Comparison of ENCODE assay signal across 13 mouse cellular contexts in genomic region chr6:52205638-52206621, GRCm38 (mm10). TPM values are rescaled to one million over a fixed set of nuclear protein-coding genes. Genes with fewer than 3 reads are reported as not detected.
DNase-seq lines count a peak whose midpoint lies in the region; ATAC-seq and TF ChIP-seq lines count a peak whose summit lies in the region.
"Had no signal": no experiment of that assay in that cellular context is flagged by ENCODE, and none has a peak within 500 bp of the region (broad histone marks: within the 10 kb centered on the region; RNA-seq: fewer than 3 reads in every experiment).

No protein-coding gene starts in this region.

- peaks cover 7% of the 10 kb centered on the region for H3K4me1 ChIP-seq in midbrain, embryonic 11.5 days (ENCODE audit: control insufficient read depth, insufficient read depth, low read length)
- peaks cover 3% of the 10 kb centered on the region; the same call in 1 of the 2 replicates for H3K4me1 ChIP-seq in midbrain, embryonic 16.5 days (ENCODE audit: control insufficient read depth, insufficient read depth, low read length)
- H3K4me1 ChIP-seq in limb, embryonic 11.5 days (ENCODE audit: control insufficient read depth, insufficient read depth, low read length) = peaks cover 80% of the 10 kb centered on the region

- no peak for ATAC-seq in midbrain, embryonic 11.5 days (ENCODE audit: low FRiP score)
- ATAC-seq in midbrain, embryonic 16.5 days = no peak
- ATAC-seq in limb, embryonic 11.5 days (ENCODE audit: insufficient number of reproducible peaks, low FRiP score, low TSS enrichment, low read depth) = no peak
- no peak for ATAC-seq in monocyte, adult 5-6 weeks (replicated peaks; ENCODE audit: insufficient number of reproducible peaks, low FRiP score, low TSS enrichment, poor library complexity, severe bottlenecking)
- ATAC-seq: forebrain, embryonic 13.5 days had no signal

- H3K9me3 ChIP-seq in midbrain, embryonic 11.5 days (ENCODE audit: control insufficient read depth, low read length) = no peaks in the 10 kb centered on the region
- no peaks in the 10 kb centered on the region for H3K9me3 ChIP-seq in midbrain, embryonic 16.5 days (replicated peaks; ENCODE audit: control insufficient read depth, low read length, poor library complexity, severe bottlenecking)
- no peaks in the 10 kb centered on the region for H3K9me3 ChIP-seq in limb, embryonic 11.5 days (ENCODE audit: control insufficient read depth, low read length)
- H3K9me3 ChIP-seq: forebrain, embryonic 13.5 days; liver, embryonic 13.5 days had no signal

- H3K27ac ChIP-seq in gastrocnemius, adult 2 months = no peak overlapping the region
- no peak overlapping the region for H3K27ac ChIP-seq in midbrain, embryonic 11.5 days (ENCODE audit: low read depth, low read length)
- H3K27ac ChIP-seq in midbrain, embryonic 16.5 days (ENCODE audit: low read length) = no peak overlapping the region
- peak overlapping the region; percentile 56 for H3K27ac ChIP-seq in limb, embryonic 11.5 days (replicated peaks; ENCODE audit: low read depth, low read length)
- H3K27ac ChIP-seq: forebrain, embryonic 13.5 days; liver, embryonic 13.5 days had no signal

- H3K4me2 ChIP-seq in midbrain, embryonic 11.5 days = no peak overlapping the region
- H3K4me2 ChIP-seq in midbrain, embryonic 16.5 days (ENCODE audit: low read length) = no peak overlapping the region
- H3K4me2 ChIP-seq in limb, embryonic 11.5 days (ENCODE audit: low read depth, severe bottlenecking) = peak overlapping the region; percentile 98
- H3K4me2 ChIP-seq: forebrain, embryonic 13.5 days; liver, embryonic 13.5 days had no signal

- under 1% methylated on average over 55 of the region's 55 CpGs for WGBS in midbrain, embryonic 11.5 days
- WGBS in midbrain, embryonic 16.5 days = under 1% methylated on average over 55 of the region's 55 CpGs
- 4% methylated on average over 55 of the region's 55 CpGs for WGBS in limb, embryonic 11.5 days

- DNase-seq in gastrocnemius, adult 2 months = peak; percentile 16
- DNase-seq in gastrocnemius, postnatal 10 days = no peak
- peak; percentile 95 for DNase-seq in midbrain, embryonic 11.5 days (ENCODE audit: low spot score, missing footprints)
- peak; percentile 73 for DNase-seq in limb, embryonic 11.5 days (ENCODE audit: low spot score)
- no peak for DNase-seq in testis, postnatal 10 days (ENCODE audit: low spot score)
- no peak for DNase-seq in right cerebral cortex, adult 18-20 months
- DNase-seq: cerebellum, adult 8-10 months; liver, embryonic 13.5 days had no signal

- no peak overlapping the region for H3K9ac ChIP-seq in midbrain, embryonic 11.5 days (ENCODE audit: low read length)
- no peak overlapping the region for H3K9ac ChIP-seq in midbrain, embryonic 16.5 days (ENCODE audit: low read depth, low read length)
- peak overlapping the region; percentile 65 for H3K9ac ChIP-seq in limb, embryonic 11.5 days (ENCODE audit: low read length)
- H3K9ac ChIP-seq: forebrain, embryonic 13.5 days; liver, embryonic 13.5 days had no signal

- no peaks in the 10 kb centered on the region for H3K36me3 ChIP-seq in midbrain, embryonic 11.5 days (ENCODE audit: control insufficient read depth, insufficient read depth, low read length)
- no peaks in the 10 kb centered on the region for H3K36me3 ChIP-seq in midbrain, embryonic 16.5 days (ENCODE audit: control insufficient read depth, insufficient read depth, low read length)
- peaks cover 2% of the 10 kb centered on the region; the same call in 1 of the 2 replicates for H3K36me3 ChIP-seq in limb, embryonic 11.5 days (ENCODE audit: control insufficient read depth, insufficient read depth, low read length)
- H3K36me3 ChIP-seq: liver, embryonic 13.5 days had no signal

- H3K27me3 ChIP-seq in midbrain, embryonic 11.5 days (ENCODE audit: control insufficient read depth, insufficient read depth, low read length) = peaks cover 100% of the 10 kb centered on the region
- peaks cover 83% of the 10 kb centered on the region for H3K27me3 ChIP-seq in midbrain, embryonic 16.5 days (ENCODE audit: control insufficient read depth, insufficient read depth, low read depth, low read length)
- H3K27me3 ChIP-seq in limb, embryonic 11.5 days (ENCODE audit: control insufficient read depth, insufficient read depth, low read length) = no peaks in the 10 kb centered on the region

- intact Hi-C loops in gastrocnemius, adult 2 months (cut with DNase I) = loop anchor here (2.0 kb wide), 1 partner anchor 205 kb away; no protein-coding TSS in a partner anchor

- no peak for TF ChIP-seq CTCF in gastrocnemius, adult 2 months (IDR thresholded peaks at IDR 0.05)

- no peak overlapping the region for H3K4me3 ChIP-seq in gastrocnemius, adult 2 months
- no peak overlapping the region for H3K4me3 ChIP-seq in midbrain, embryonic 11.5 days (ENCODE audit: low read depth, low read length)
- no peak overlapping the region for H3K4me3 ChIP-seq in midbrain, embryonic 16.5 days (ENCODE audit: low read depth, low read length)
- peak overlapping the region; percentile 24 for H3K4me3 ChIP-seq in limb, embryonic 11.5 days (ENCODE audit: low read depth, low read length)
- H3K4me3 ChIP-seq: forebrain, embryonic 13.5 days; liver, embryonic 13.5 days; myocyte had no signal

RNA-seq across cellular contexts. Expression of gene Hoxa5, which starts 1.5 kb away (rescaled TPM):
- total RNA-seq in gastrocnemius, adult 2 months (2021) = 1 to 10 TPM; 2.2 to 2.9 TPM
- total RNA-seq in gastrocnemius, postnatal 10 days (2021) = 1 to 10 TPM; 2.6 to 3.7 TPM
- not detected in 2 replicates for polyA plus RNA-seq in midbrain, embryonic 11.5 days (2014; fragmentation: Nextera tagmentation; extraction: Ambion mirVana)
- 0.21 TPM in 1 of 2 replicates, not detected in the other for polyA plus RNA-seq in midbrain, embryonic 16.5 days (2015; fragmentation: Nextera tagmentation; extraction: Ambion mirVana)
- 11.0 and 11.3 TPM in 2 replicates for polyA plus RNA-seq in limb, embryonic 11.5 days (2014; fragmentation: Nextera tagmentation; extraction: Ambion mirVana)
- 0.39 TPM in 1 of 3 replicates, not detected in the others for total RNA-seq in monocyte, adult 5-6 weeks (2017)
- polyA plus RNA-seq: forebrain, embryonic 13.5 days had no signal

RNA-seq across cellular contexts. Expression of gene Hoxa6, which starts 2.6 kb away (rescaled TPM):
- total RNA-seq in gastrocnemius, adult 2 months (2021) = 1 to 10 TPM; 2.6 to 2.7 TPM
- total RNA-seq in gastrocnemius, postnatal 10 days (2021) = 1 to 10 TPM; 1.6 to 2.2 TPM
- polyA plus RNA-seq in midbrain, embryonic 11.5 days (2014; fragmentation: Nextera tagmentation; extraction: Ambion mirVana) = not detected in 2 replicates
- polyA plus RNA-seq in midbrain, embryonic 16.5 days (2015; fragmentation: Nextera tagmentation; extraction: Ambion mirVana) = not detected in 2 replicates
- polyA plus RNA-seq in limb, embryonic 11.5 days (2014; fragmentation: Nextera tagmentation; extraction: Ambion mirVana) = 3.5 and 4.6 TPM in 2 replicates
- total RNA-seq in monocyte, adult 5-6 weeks (2017) = not detected in 3 replicates
- polyA plus RNA-seq: forebrain, embryonic 13.5 days; liver, embryonic 13.5 days; spleen, adult 2 months had no signal

RNA-seq across cellular contexts. Expression of gene Hoxa3, which starts 7.2 kb away (rescaled TPM):
- total RNA-seq in gastrocnemius, adult 2 months (2021) = 1 to 10 TPM; 2.8 to 3.1 TPM
- 1 to 10 TPM; 2.0 to 5.0 TPM for total RNA-seq in gastrocnemius, postnatal 10 days (2021)
- polyA plus RNA-seq in midbrain, embryonic 11.5 days (2014; fragmentation: Nextera tagmentation; extraction: Ambion mirVana) = 0.11 TPM in 1 of 2 replicates, not detected in the other
- not detected in 2 replicates for polyA plus RNA-seq in midbrain, embryonic 16.5 days (2015; fragmentation: Nextera tagmentation; extraction: Ambion mirVana)
- polyA plus RNA-seq in limb, embryonic 11.5 days (2014; fragmentation: Nextera tagmentation; extraction: Ambion mirVana) = 5.6 and 6.2 TPM in 2 replicates
- total RNA-seq in monocyte, adult 5-6 weeks (2017) = 0.29 TPM in 1 of 3 replicates, not detected in the others
- polyA plus RNA-seq: forebrain, embryonic 13.5 days had no signal

RNA-seq across cellular contexts. Expression of gene Gm28308, which starts 7.2 kb away (rescaled TPM):
- under 1 TPM in 1 of 2 experiments, not detected in 1; 0.82 TPM for total RNA-seq in gastrocnemius, adult 2 months (2021)
- not detected for total RNA-seq in gastrocnemius, postnatal 10 days (2021)
- not detected in 2 replicates for polyA plus RNA-seq in midbrain, embryonic 11.5 days (2014; fragmentation: Nextera tagmentation; extraction: Ambion mirVana)
- polyA plus RNA-seq in midbrain, embryonic 16.5 days (2015; fragmentation: Nextera tagmentation; extraction: Ambion mirVana) = not detected in 2 replicates
- 1.1 and 1.3 TPM in 2 replicates for polyA plus RNA-seq in limb, embryonic 11.5 days (2014; fragmentation: Nextera tagmentation; extraction: Ambion mirVana)
- total RNA-seq in monocyte, adult 5-6 weeks (2017) = 5.6 TPM in 1 of 3 replicates, not detected in the others
- polyA plus RNA-seq: forebrain, embryonic 13.5 days; liver, embryonic 13.5 days; spleen, adult 2 months had no signal

RNA-seq across cellular contexts. Expression of gene Hoxa4, which starts 14.4 kb away (rescaled TPM):
- 1 to 10 TPM; 2.7 to 3.3 TPM for total RNA-seq in gastrocnemius, adult 2 months (2021)
- total RNA-seq in gastrocnemius, postnatal 10 days (2021) = 1 to 10 TPM; 7.5 to 8.5 TPM
- polyA plus RNA-seq in midbrain, embryonic 11.5 days (2014; fragmentation: Nextera tagmentation; extraction: Ambion mirVana) = not detected in 2 replicates
- polyA plus RNA-seq in midbrain, embryonic 16.5 days (2015; fragmentation: Nextera tagmentation; extraction: Ambion mirVana) = not detected in 2 replicates
- 1.0 and 1.3 TPM in 2 replicates for polyA plus RNA-seq in limb, embryonic 11.5 days (2014; fragmentation: Nextera tagmentation; extraction: Ambion mirVana)
- total RNA-seq in monocyte, adult 5-6 weeks (2017) = not detected in 3 replicates
- polyA plus RNA-seq: forebrain, embryonic 13.5 days had no signal

Comparison
In these comparisons a context has a peak if more than half of its experiments do, and no peak if none do; other contexts are left out.
1. DNase-seq: peak in gastrocnemius, adult 2 months (single experiment), midbrain, embryonic 11.5 days (single experiment) and limb, embryonic 11.5 days (single experiment); none in gastrocnemius, postnatal 10 days (single experiment), testis, postnatal 10 days (single experiment) and right cerebral cortex, adult 18-20 months (single experiment).